Mouse (Mus musculus): Measurements from ENCODE around the gene Gm21738.
"Not testable (repeated sequence)": the region's sequence is repeated elsewhere in the genome, so short reads cannot be mapped to it uniquely, and the experiment has no call there.

Gene Gm21738

GRCm38 (mm10) chr14:19418830-19419229, at the start of gene Gm21738:
Gm21738 (minus strand) TSS chr14:19418930.
- DNase-seq (ENCODE audit: low spot score in 2 of 2), result not testable (repeated sequence)

- not testable (repeated sequence) for DNase-seq (ENCODE audit: low spot score in 2 of 2)
Measured at GRCm38 (mm10) chr14:19383741-19384140, 35.0 kb downstream of the Gm21738 start.
